Mouse (Mus musculus) mouse embryonic stem cell (cell line): Measurements from ENCODE around the gene Mfsd5.

ENCODE experiments used
- in situ Hi-C, 2 experiments: fragments of 300-500 bp; cut with MboI; formaldehyde crosslinking; loops; 1 replicate in 1 of 2; 3 replicates in 1 of 2; pipeline ENCODE4 v1.14.3; 2019 to 2020; ENCODE audit warnings: low sequenced_read_pairs in 2 of 2, low pct_unique_long_range_greater_than_20kb in 1 of 2, mixed read lengths in 1 of 2; ENCODE audit not compliant: unreplicated experiment in 1 of 2

Gene Mfsd5

GRCm38 (mm10) chr15:102271441-102271840 is 7.8 kb upstream of the Mfsd5 start:
- in situ Hi-C loops: loop anchor here in 1 of 2 experiments (5.0 kb wide), 1 partner anchor 34 kb away; no protein-coding TSS in a partner anchor

DNA sequence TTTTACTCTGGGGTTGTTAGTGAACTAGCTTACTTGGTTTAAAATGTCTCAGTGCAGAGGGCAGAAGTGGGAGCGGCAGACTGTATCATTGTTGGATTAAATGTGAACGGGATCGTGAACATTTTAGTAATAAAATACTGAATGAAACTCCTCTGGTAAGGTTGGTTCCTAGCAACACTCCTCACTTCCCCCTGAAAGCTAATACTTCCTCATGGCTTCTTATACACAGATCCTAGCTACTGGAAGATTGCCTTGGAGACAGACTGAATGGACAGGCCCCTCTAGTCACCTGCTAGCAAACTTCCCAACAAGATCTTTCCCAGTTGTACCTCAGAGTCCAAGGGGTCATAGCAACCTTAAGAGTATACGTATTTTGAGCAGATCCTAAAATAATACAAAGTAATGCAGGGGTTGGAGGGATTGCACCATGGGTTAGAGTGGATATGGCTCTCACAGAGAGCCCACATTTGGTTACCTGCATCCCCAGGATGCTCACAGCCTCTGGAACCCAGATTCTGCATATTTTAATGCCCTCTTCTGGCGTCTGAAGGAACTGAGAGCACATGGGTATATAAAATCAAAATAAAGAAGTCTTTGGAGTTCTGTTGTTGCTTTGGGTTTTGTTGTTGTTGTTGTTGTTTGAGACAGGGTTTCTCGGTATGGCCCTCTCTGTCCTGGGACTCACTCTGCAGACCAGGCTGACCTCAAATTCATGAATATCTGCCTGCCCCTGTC is 5.1 kb upstream of the Mfsd5 start:
- in situ Hi-C loops: loop anchor here in 1 of 2 experiments (5.0 kb wide), 1 partner anchor 37 kb away; no protein-coding TSS in a partner anchor

DNA sequence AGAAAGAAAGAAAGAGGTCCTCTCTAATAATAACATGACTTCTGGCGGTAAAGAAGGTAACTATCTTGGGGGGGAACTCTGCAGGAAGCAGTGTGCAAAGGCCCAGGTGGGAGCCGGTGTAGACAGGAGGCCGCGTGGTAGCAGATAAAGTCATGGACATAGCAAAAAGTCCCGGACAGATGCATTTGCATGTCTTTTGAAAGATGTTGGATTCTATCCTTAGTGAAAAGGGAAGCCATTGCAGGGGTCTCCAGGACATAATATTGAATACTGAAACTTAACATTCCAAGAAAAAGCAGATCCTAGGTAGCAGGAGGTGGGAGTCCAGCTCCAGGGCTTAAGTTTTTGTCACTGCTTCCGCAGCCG is 545 bp upstream of the Mfsd5 start:
- in situ Hi-C loops: no loop called here

DNA sequence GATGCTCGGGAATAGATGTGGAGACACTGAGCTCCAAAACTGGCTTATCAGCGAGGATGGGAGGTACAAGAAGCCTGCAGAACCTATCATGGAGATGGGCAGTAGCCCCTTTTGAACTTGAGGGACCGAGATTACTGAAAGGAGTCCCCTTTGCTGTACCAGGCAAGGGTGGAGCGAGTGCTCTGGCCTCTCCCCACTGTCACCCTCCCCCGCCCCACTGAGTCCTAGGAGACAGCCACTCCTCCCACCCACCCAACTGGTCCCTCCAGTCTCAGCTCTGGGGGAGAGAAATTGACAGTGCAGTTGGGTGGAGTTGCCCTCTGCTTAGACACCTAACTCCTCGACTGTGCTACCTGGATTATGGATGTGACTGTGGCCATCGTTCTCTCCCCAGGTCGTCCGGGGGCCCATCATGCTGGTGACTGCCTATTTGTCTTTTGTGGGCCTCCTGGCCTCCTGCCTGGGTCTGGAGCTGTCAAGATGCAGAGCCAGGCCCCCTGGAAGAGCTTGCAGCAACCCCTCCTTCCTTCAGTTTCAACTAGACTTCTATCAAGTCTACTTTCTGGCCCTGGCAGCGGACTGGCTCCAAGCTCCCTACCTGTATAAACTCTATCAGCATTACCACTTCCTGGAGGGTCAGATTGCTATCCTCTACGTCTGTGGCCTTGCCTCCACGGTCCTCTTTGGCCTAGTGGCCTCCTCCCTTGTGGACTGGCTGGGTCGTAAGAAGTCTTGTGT is 698 bp downstream of the Mfsd5 start:
- in situ Hi-C loops: no loop called here

DNA sequence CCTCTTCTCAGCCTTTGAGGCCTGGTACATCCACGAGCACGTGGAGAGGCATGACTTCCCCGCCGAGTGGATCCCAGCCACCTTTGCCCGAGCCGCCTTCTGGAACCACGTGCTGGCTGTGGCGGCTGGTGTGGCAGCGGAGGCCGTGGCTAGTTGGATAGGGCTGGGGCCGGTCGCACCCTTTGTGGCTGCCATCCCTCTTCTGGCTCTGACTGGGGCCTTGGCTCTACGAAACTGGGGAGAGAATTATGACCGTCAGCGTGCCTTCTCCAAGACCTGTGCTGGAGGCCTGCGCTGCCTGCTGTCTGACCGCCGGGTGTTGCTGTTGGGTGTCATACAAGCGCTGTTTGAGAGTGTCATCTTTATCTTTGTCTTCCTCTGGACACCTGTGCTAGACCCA is 1.4 kb downstream of the Mfsd5 start:
- in situ Hi-C loops: no loop called here

GRCm38 (mm10) chr15:102282463-102283292 is 3.4 kb downstream of the Mfsd5 start:
- in situ Hi-C loops: no loop called here

GRCm38 (mm10) chr15:102283648-102284047 is 4.4 kb downstream of the Mfsd5 start:
- in situ Hi-C loops: no loop called here

- in situ Hi-C loops: no loop called here
Observed at GRCm38 (mm10) chr15:102287395-102287794, 8.1 kb downstream of the Mfsd5 start.

DNA sequence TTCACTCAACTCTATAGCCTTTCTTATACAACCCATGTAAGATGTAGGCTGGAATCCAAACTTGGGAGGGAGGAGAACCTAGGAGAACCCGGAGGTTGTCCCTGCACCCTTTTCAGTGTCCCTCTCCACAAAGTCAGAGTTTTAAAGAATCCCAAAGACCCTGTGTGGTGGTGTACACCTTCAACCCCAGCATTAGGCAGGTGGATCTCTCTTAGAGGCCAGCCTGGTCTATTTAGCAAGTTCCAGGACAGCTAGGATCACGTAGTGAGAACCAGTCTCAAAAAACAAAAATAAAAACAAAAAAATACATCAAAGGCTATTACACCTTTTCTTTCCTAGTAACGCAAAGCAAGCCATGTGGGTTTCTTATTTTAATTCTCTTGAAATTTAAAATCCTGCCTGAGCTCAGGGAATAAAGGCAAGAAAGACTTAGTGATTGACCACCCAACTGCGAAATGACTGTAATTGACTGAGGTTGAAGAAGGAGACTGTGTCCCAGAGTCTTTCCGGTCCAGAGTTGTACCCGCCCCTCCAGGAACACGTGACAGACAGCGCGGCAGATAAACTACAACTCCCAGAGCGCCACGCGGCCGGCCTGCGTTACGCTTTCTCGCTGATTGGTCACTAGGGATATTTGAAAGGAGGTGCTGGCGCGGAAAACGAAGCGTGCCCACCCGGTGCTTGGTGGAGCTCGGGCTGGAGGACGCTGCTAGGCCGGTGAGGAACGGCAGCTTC is 16.5 kb downstream of the Mfsd5 start, which contains the start of gene Espl1:
Espl1 (plus strand) TSS at position 634 of the 735 bp plus-strand sequence.
- in situ Hi-C loops: no loop called here

DNA sequence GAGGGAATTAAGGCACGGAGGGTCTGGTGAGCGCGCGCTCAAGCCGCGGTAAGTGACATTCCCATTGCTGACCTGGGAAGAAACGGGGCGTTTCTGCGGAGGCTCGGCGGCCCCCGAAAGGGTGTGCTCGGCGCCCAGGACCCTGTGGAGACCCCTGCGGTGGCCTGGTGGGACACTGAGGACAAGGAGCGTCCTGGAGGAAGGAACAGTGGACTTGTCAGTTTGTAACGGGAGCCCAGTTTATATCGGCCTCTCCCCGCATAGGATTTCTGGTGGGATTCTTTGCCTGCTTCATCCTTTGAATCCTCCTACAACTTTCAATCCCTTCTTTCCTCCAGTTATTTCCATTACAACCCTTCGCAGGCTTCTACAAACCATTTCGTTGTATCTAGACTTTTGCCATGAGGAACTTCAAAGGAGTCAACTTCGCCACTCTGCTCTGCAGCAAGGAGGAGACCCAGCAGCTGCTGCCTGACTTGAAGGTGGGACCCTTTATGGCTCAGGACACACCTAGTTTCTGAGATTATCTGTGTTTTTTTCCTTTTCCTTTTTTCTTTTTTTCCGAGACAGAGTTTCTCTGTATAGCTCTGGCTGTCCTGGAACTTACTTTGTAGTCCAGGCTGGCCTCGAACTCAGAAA is 17.2 kb downstream of the Mfsd5 start:
- in situ Hi-C loops: no loop called here

GRCm38 (mm10) chr15:102302542-102302941 is 23.3 kb downstream of the Mfsd5 start:
- in situ Hi-C loops: no loop called here

DNA sequence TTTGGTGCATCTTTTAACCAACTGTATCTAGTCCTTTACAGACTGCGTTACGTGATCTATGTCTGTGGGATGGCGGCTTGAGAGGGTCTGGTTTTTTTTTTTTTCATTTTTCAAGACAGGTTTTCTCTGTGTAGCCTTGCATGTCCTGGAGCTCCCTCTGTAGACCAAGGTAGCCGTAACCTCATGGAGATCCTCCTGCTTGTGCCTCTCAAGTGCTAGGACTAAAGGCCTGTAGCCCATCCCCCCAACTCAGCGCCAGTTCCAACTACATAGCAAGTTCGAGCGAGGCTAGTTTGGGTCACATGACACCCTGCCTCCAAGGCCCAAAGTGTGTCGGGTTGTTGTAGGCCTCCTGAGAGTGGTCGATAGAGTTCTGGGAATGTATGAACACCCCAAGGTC is 29.5 kb downstream of the Mfsd5 start:
- in situ Hi-C loops: no loop called here

GRCm38 (mm10) chr15:102310074-102310845 is 31.0 kb downstream of the Mfsd5 start:
- in situ Hi-C loops: loop anchor here in 1 of 2 experiments (10.0 kb wide), 1 partner anchor 225 kb away; no protein-coding TSS in a partner anchor

DNA sequence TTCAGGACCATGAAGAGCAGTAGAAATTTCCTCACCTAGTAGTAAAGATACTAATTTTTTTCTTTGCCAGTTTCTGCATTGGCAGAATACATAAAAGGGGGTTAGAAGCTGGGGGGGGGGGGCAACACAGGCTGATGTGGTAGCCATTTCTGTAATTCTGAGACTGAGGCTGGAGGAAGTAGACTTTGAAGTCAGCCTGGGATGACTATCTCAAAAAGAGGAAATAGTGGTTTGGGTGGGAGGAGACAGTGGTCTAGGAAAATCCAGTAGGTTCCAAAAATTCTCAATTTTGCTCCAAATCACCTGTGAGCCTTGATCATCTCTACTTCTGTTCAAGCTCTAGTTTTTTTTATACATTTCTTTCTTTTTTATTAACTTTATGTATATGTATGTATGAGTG is 32.2 kb downstream of the Mfsd5 start:
- in situ Hi-C loops: loop anchor here in 1 of 2 experiments (10.0 kb wide), 1 partner anchor 227 kb away; no protein-coding TSS in a partner anchor

DNA sequence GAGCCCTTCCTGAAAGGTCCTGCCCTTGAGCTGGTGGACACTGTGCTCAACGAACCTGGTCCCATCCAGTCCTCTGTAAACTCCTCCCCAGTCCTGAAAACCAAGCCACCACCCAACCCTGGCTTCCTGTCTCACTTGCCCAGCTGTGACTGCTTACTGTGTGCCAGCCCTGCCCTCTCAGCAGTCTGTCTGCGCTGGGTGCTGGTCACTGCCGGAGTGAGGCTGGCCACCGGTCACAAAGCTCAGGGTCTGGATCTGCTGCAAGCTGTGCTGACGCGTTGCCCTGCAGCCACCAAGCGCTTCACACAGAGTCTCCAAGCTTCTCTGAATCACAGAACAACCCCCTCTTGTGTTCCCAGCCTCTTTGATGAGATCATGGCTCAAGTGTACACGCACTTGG is 36.0 kb downstream of the Mfsd5 start:
- in situ Hi-C loops: loop anchor here in 1 of 2 experiments (10.0 kb wide), 1 partner anchor 230 kb away; no protein-coding TSS in a partner anchor

GRCm38 (mm10) chr15:102316263-102316662 is 37.0 kb downstream of the Mfsd5 start:
- in situ Hi-C loops: loop anchor here in 1 of 2 experiments (10.0 kb wide), 1 partner anchor 231 kb away; no protein-coding TSS in a partner anchor
